ENCODE assay signal across 26 mouse cellular contexts in genomic region chr11:113518176-113518575, GRCm38 (mm10).
DNase-seq lines count a peak whose midpoint lies in the region; ATAC-seq and TF ChIP-seq lines count a peak whose summit lies in the region.
"Had no signal": no experiment of that assay in that cellular context is flagged by ENCODE, and none has a peak within 500 bp of the region (broad histone marks: within the 10 kb centered on the region; RNA-seq: fewer than 3 reads in every experiment).

No protein-coding gene starts in this region.

- H3K9me3 ChIP-seq in kidney, embryonic 16.5 days (ENCODE audit: low read length): no peaks in the 10 kb centered on the region
- H3K9me3 ChIP-seq in neural tube, embryonic 13.5 days: no peaks in the 10 kb centered on the region
- H3K9me3 ChIP-seq in neural tube, embryonic 15.5 days (replicated peaks): no peaks in the 10 kb centered on the region
- H3K9me3 ChIP-seq: forebrain, embryonic 13.5 days; heart, embryonic 10.5 days; heart, embryonic 13.5 days; hindbrain, embryonic 12.5 days; hindbrain, embryonic 15.5 days had no signal

- ATAC-seq in kidney, embryonic 16.5 days (ENCODE audit: low FRiP score, low TSS enrichment): no peak
- no peak for ATAC-seq in neural tube, embryonic 13.5 days (ENCODE audit: low read depth)
- no peak for ATAC-seq in neural tube, embryonic 15.5 days (ENCODE audit: low FRiP score)
- ATAC-seq: forebrain, embryonic 13.5 days; forebrain, embryonic 16.5 days; Patski had no signal

- no peaks in the 10 kb centered on the region for H3K4me1 ChIP-seq in kidney, adult 2 months (ENCODE audit: control insufficient read depth, insufficient read depth, low read length)
- H3K4me1 ChIP-seq in kidney, embryonic 16.5 days (ENCODE audit: insufficient read depth, low read length): no peaks in the 10 kb centered on the region; the same call in 1 of the 2 replicates
- H3K4me1 ChIP-seq in neural tube, embryonic 13.5 days (replicated peaks): peaks cover 66% of the 10 kb centered on the region
- peaks cover 54% of the 10 kb centered on the region for H3K4me1 ChIP-seq in neural tube, embryonic 15.5 days

- no peak overlapping the region for H3K27ac ChIP-seq in kidney, adult 2 months (ENCODE audit: insufficient read depth, low read depth, low read length)
- H3K27ac ChIP-seq in kidney, embryonic 16.5 days (ENCODE audit: low read length): no peak overlapping the region
- 0 out of 2 replicates have a peak overlapping the region, but pooled peaks have one; percentile 9 for H3K27ac ChIP-seq in neural tube, embryonic 13.5 days (replicated peaks)
- H3K27ac ChIP-seq in neural tube, embryonic 15.5 days (replicated peaks): no peak overlapping the region
- H3K27ac ChIP-seq: forebrain, embryonic 10.5 days; forebrain, embryonic 13.5 days; heart, adult 2 months; heart, embryonic 10.5 days; heart, embryonic 13.5 days; hindbrain, embryonic 12.5 days; hindbrain, embryonic 15.5 days had no signal

- no peaks in the 10 kb centered on the region for H3K36me3 ChIP-seq in kidney, adult 2 months (ENCODE audit: control insufficient read depth, insufficient read depth, low read length)
- H3K36me3 ChIP-seq in kidney, embryonic 16.5 days (ENCODE audit: insufficient read depth, low read length): no peaks in the 10 kb centered on the region
- H3K36me3 ChIP-seq in neural tube, embryonic 13.5 days: no peaks in the 10 kb centered on the region
- no peaks in the 10 kb centered on the region for H3K36me3 ChIP-seq in neural tube, embryonic 15.5 days
- H3K36me3 ChIP-seq: forebrain, embryonic 10.5 days; heart, embryonic 10.5 days; hindbrain, embryonic 12.5 days; hindbrain, embryonic 15.5 days had no signal

- TF ChIP-seq CTCF in kidney, adult 2 months (conservative IDR thresholded peaks at IDR 0.05; ENCODE audit: insufficient read depth, insufficient read length, low read depth, low read length): no peak

- peak; percentile 67 for DNase-seq in kidney, adult 2 months
- no peak for DNase-seq in kidney, postnatal 14 days
- peak; percentile 38 to 39 for DNase-seq in kidney, postnatal 36 days
- DNase-seq: adrenal gland, postnatal 10 days; adrenal gland, postnatal 36 days; B cell, adult 2 months; cerebellum, adult 18-20 months; cerebellum, adult 9-10 months; cerebellum, postnatal 14 days; gastrocnemius, postnatal 10 days; gastrocnemius, postnatal 36 days; heart, adult 2 months; heart, postnatal 14 days; heart, postnatal 4 days had no signal

- H3K9ac ChIP-seq in kidney, embryonic 16.5 days (replicated peaks; ENCODE audit: low read length): no peak overlapping the region
- H3K9ac ChIP-seq in neural tube, embryonic 13.5 days: no peak overlapping the region
- no peak overlapping the region for H3K9ac ChIP-seq in neural tube, embryonic 15.5 days (replicated peaks)
- H3K9ac ChIP-seq: forebrain, embryonic 13.5 days; heart, embryonic 13.5 days; hindbrain, embryonic 12.5 days; hindbrain, embryonic 15.5 days had no signal

- no peak overlapping the region for H3K4me3 ChIP-seq in kidney, adult 2 months (ENCODE audit: insufficient read depth, low read depth, low read length)
- H3K4me3 ChIP-seq in kidney, embryonic 16.5 days (ENCODE audit: low read length): no peak overlapping the region
- H3K4me3 ChIP-seq in neural tube, embryonic 13.5 days: no peak overlapping the region
- H3K4me3 ChIP-seq in neural tube, embryonic 15.5 days (replicated peaks): no peak overlapping the region
- H3K4me3 ChIP-seq: forebrain, embryonic 10.5 days; forebrain, embryonic 13.5 days; heart, adult 2 months; heart, embryonic 10.5 days; heart, embryonic 13.5 days; hindbrain, embryonic 12.5 days; hindbrain, embryonic 15.5 days had no signal

- 56% methylated on average over 7 of the region's 7 CpGs for WGBS in kidney, adult 2 months
- WGBS in kidney, embryonic 16.5 days: 75% methylated on average over 7 of the region's 7 CpGs
- WGBS in neural tube, embryonic 13.5 days: 48% methylated on average over 7 of the region's 7 CpGs
- WGBS in neural tube, embryonic 15.5 days: 39% methylated on average over 7 of the region's 7 CpGs

- TF ChIP-seq POLR2A in kidney, adult 2 months (IDR thresholded peaks at IDR 0.05; ENCODE audit: low read depth, low read length): no peak

- H3K4me2 ChIP-seq in kidney, embryonic 16.5 days (replicated peaks; ENCODE audit: low read depth, low read length): no peak overlapping the region
- no peak overlapping the region for H3K4me2 ChIP-seq in neural tube, embryonic 13.5 days
- no peak overlapping the region for H3K4me2 ChIP-seq in neural tube, embryonic 15.5 days
- H3K4me2 ChIP-seq: forebrain, embryonic 13.5 days; heart, embryonic 13.5 days; hindbrain, embryonic 12.5 days; hindbrain, embryonic 15.5 days had no signal

- H3K27me3 ChIP-seq in kidney, adult 2 months (replicated peaks; ENCODE audit: control insufficient read depth, insufficient read depth, low read length): no peaks in the 10 kb centered on the region
- H3K27me3 ChIP-seq in kidney, embryonic 16.5 days (ENCODE audit: insufficient read depth, low read length): no peaks in the 10 kb centered on the region
- H3K27me3 ChIP-seq in neural tube, embryonic 13.5 days: no peaks in the 10 kb centered on the region
- H3K27me3 ChIP-seq in neural tube, embryonic 15.5 days (replicated peaks): no peaks in the 10 kb centered on the region
- H3K27me3 ChIP-seq: CH12.LX; forebrain, embryonic 13.5 days; heart, embryonic 13.5 days; hindbrain, embryonic 15.5 days; Patski had no signal
